Mouse (Mus musculus) pancreas, adult 10 weeks (tissue): ENCODE results near the gene Olfr658. TPM values are rescaled to one million over a fixed set of nuclear protein-coding genes. Genes with fewer than 3 reads are reported as not detected.

Experiments used
- polyA plus RNA-seq: library from polyadenylated mRNA; stranded (reverse); fragments of 350-450 nt; fragmentation: Illumina TruSeq; extraction: RNeasy Lipid Tissue Mini Kit (QIAGEN cat#74804); gene quantifications from one replicate; pipeline ENCODE4 v1.2.3, GENCODE M21; 2015; ENCODE audit warnings: low read depth, low replicate concordance; ENCODE audit not compliant: insufficient read depth

The Olfr658 gene
- polyA plus RNA-seq, result not detected

GRCm38 (mm10) chr7:104646841-104647482, at the start of gene Olfr658:
Gene Olfr658 (minus strand): TSS chr7:104647305.

GRCm38 (mm10) chr7:104686201-104686600, 39.1 kb upstream of the Olfr658 start, which contains the start of gene Olfr661:
Gene Olfr661 (plus strand): TSS chr7:104686501.

GRCm38 (mm10) chr7:104666453-104666852, 19.3 kb upstream of the Olfr658 start, which contains the start of gene Olfr659:
Gene Olfr659 (plus strand): TSS chr7:104666753.

GRCm38 (mm10) chr7:104624494-104624893, 22.6 kb downstream of the Olfr658 start, which contains the start of gene Olfr657:
Gene Olfr657 (plus strand): TSS chr7:104624794.

GRCm38 (mm10) chr7:104613655-104614054, 33.5 kb downstream of the Olfr658 start, which contains the start of gene Olfr656:
Gene Olfr656 (plus strand): TSS chr7:104613955.

GRCm38 (mm10) chr7:104601679-104602078, 45.4 kb downstream of the Olfr658 start, which contains the start of gene Olfr655:
Gene Olfr655 (minus strand): TSS chr7:104601779.

Other genes with a start within 250 kb of the Olfr658 start
- not detected for gene Trim30c, start 246.5 kb downstream of the Olfr658 start, polyA plus RNA-seq
- 3.2 TPM for gene Trim30a, start 182.1 kb downstream of the Olfr658 start, polyA plus RNA-seq
- 3.0 TPM for gene Trim30d, start 139.5 kb downstream of the Olfr658 start, polyA plus RNA-seq
- gene Olfr651, start 97.2 kb downstream of the Olfr658 start, polyA plus RNA-seq, result not detected
- not detected for gene Olfr652, start 86.4 kb downstream of the Olfr658 start, polyA plus RNA-seq
- gene Olfr653, start 70.0 kb downstream of the Olfr658 start, polyA plus RNA-seq, result not detected
- not detected for gene Olfr654, start 60.3 kb downstream of the Olfr658 start, polyA plus RNA-seq
- not detected for gene Olfr655, start 45.5 kb downstream of the Olfr658 start, polyA plus RNA-seq
- gene Olfr656, start 33.4 kb downstream of the Olfr658 start, polyA plus RNA-seq, result not detected
- not detected for gene Olfr657, start 22.5 kb downstream of the Olfr658 start, polyA plus RNA-seq
- gene Olfr659, start 19.4 kb upstream of the Olfr658 start, polyA plus RNA-seq, result not detected
- gene Olfr661, start 39.2 kb upstream of the Olfr658 start, polyA plus RNA-seq, result not detected
- not detected for gene Usp17le, start 130.2 kb upstream of the Olfr658 start, polyA plus RNA-seq
- not detected for gene Usp17lb, start 195.3 kb upstream of the Olfr658 start, polyA plus RNA-seq
- not detected for gene Usp17la, start 209.7 kb upstream of the Olfr658 start, polyA plus RNA-seq
- gene Olfr665, start 230.7 kb upstream of the Olfr658 start, polyA plus RNA-seq, result not detected
- gene Olfr666, start 248.6 kb upstream of the Olfr658 start, polyA plus RNA-seq, result not detected